Mouse (Mus musculus) lung, postnatal 0 days (tissue): ENCODE data around the gene Gm11595. TPM values are rescaled to one million over a fixed set of nuclear protein-coding genes. Genes with fewer than 3 reads are reported as not detected.
A peak's percentile ranks its signal among the peaks of the same experiment; 100 is the strongest.

Experiments used
- ATAC-seq: fragments of 200-750 bp; cut with Nextera tagmentation; 2 replicates; pipeline ENCODE4 v1.8.0; 2017; ENCODE audit warnings: moderate library complexity
- DNase-seq: peaks from one replicate; pipeline ENCODE4 v3.0.0-alpha.2; 2016; ENCODE audit warnings: low spot score
- H3K27ac ChIP-seq: fragments of 300-500 bp; sonication (generic); 2 replicates; pipeline ENCODE4 v1.5.1; 2014; ENCODE audit warnings: antibody characterized with exemption, mild to moderate bottlenecking, low read length, mixed read lengths
- H3K27me3 ChIP-seq: fragments of 300-500 bp; sonication (generic); replicated peaks from 2 replicates; pipeline ENCODE4 v1.6.1; 2014; ENCODE audit warnings: low read length, mixed read lengths; ENCODE audit not compliant: insufficient read depth
- H3K36me3 ChIP-seq: fragments of 300-500 bp; sonication (generic); 2 replicates; pipeline ENCODE4 v1.6.1; 2014; ENCODE audit warnings: low read length, mixed read lengths; ENCODE audit not compliant: insufficient read depth
- H3K4me1 ChIP-seq: fragments of 300-500 bp; sonication (generic); 2 replicates; pipeline ENCODE4 v1.6.1; 2014; ENCODE audit warnings: antibody characterized with exemption, low read depth, low read length, mixed read lengths; ENCODE audit not compliant: insufficient read depth
- H3K4me2 ChIP-seq: fragments of 300-500 bp; sonication (generic); replicated peaks from 2 replicates; pipeline ENCODE4 v1.6.1; 2014; ENCODE audit warnings: low read depth, mild to moderate bottlenecking, low read length, moderate library complexity, mixed read lengths
- H3K4me3 ChIP-seq: fragments of 300-500 bp; sonication (generic); 2 replicates; pipeline ENCODE4 v1.5.1; 2014; ENCODE audit warnings: low read depth, low read length
- H3K9ac ChIP-seq: fragments of 300-500 bp; sonication (generic); replicated peaks from 2 replicates; pipeline ENCODE4 v1.6.1; 2014; ENCODE audit warnings: low read depth, mild to moderate bottlenecking
- H3K9me3 ChIP-seq: fragments of 300-500 bp; sonication (generic); 2 replicates; pipeline ENCODE4 v1.6.1; 2016; ENCODE audit warnings: low read length, mixed read lengths
- CTCF ChIP-seq: IDR thresholded peaks from 2 replicates; pipeline ENCODE4 v1.5.1; 2016; ENCODE audit warnings: antibody characterized with exemption, mild to moderate bottlenecking
- EP300 ChIP-seq: IDR thresholded peaks from 2 replicates; pipeline ENCODE4 v1.6.1; 2016; ENCODE audit warnings: antibody characterized with exemption, mild to moderate bottlenecking, control low read depth
- WGBS: fragments of 180-500 bp; shearing (Covaris S2); extraction: QIAGEN DNeasy Blood & Tissue Kit; methylation state at CpG from one replicate; pipeline ENCODE4 v1.1.7; 2014; 5-methylcytosine and 5-hydroxymethylcytosine counted together
- polyA plus RNA-seq: library from polyadenylated mRNA; unstranded; fragments of >200 nt; fragmentation: Nextera tagmentation; extraction: Ambion mirVana; gene quantifications from 2 replicates; pipeline ENCODE4 v1.2.1, GENCODE M21; 2015

Gm11595 gene
- polyA plus RNA-seq, 1 experiment from 2014 or later = not detected

- WGBS = 90% methylated on average over 2 of the region's 2 CpGs
- Histone ChIP-seq H3K4me2 (no peak within 1 kb of the TSS), H3K27me3 (no peaks in the 10 kb centered on the region), H3K4me3 (no peak within 1 kb of the TSS), H3K27ac (no peak within 1 kb of the TSS), H3K4me1 (no peaks in the 10 kb centered on the region), H3K9me3 (no peaks in the 10 kb centered on the region), H3K36me3 (no peaks in the 10 kb centered on the region), H3K9ac (no peak within 1 kb of the TSS)
- DNase-seq (no peak), ATAC-seq (no peak)
- TF ChIP-seq EP300 = no peak
- TF ChIP-seq CTCF = no peak
Observed at GRCm38 (mm10) chr11:99780604-99781003, 7.9 kb upstream of the Gm11595 start, which contains the start of gene Krtap4-8. Gene Krtap4-8, minus strand, starts transcription at chr11:99780704.

GRCm38 (mm10) chr11:99778401-99778800 is 5.7 kb upstream of the Gm11595 start:
- WGBS = 66% methylated on average over 7 of the region's 7 CpGs
- ATAC-seq (no peak), DNase-seq (no peak)
- Histone ChIP-seq H3K36me3 (no peaks in the 10 kb centered on the region), H3K4me2 (no peak overlapping the region), H3K27me3 (no peaks in the 10 kb centered on the region), H3K9ac (no peak overlapping the region), H3K4me3 (no peak overlapping the region), H3K27ac (no peak overlapping the region), H3K4me1 (no peaks in the 10 kb centered on the region), H3K9me3 (no peaks in the 10 kb centered on the region)
- TF ChIP-seq EP300 (no peak), CTCF (no peak)

DNA sequence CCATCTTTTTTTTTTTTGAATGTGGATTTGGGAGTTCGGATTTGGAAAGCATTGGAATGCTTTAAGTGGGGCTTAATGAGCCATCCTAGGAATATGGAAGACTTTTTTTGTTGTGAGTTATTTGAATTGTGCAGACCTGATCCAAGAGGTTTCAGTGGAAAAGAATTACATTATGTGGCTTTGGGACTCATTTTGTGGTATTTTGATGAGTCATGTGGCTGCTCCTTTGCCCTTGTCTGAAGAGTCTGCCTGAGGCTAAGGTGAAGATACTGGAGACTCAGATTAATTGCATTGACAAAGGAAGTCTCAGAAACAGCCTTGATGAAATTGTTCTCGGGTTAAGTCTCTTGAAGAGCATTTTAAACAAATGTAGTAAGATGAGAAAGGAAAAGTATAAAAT is 4.3 kb downstream of the Gm11595 start:
- TF ChIP-seq CTCF (no peak), EP300 (no peak)
- H3K4me2 ChIP-seq = no peak overlapping the region
- H3K9ac ChIP-seq = no peak overlapping the region
- H3K36me3 ChIP-seq = no peaks in the 10 kb centered on the region
- no peak for DNase-seq
- no peak overlapping the region for H3K27ac ChIP-seq
- H3K27me3 ChIP-seq = no peaks in the 10 kb centered on the region
- ATAC-seq = no peak
- 55% methylated on average over 2 of the region's 2 CpGs for WGBS
- H3K4me1 ChIP-seq = no peaks in the 10 kb centered on the region
- no peak overlapping the region for H3K4me3 ChIP-seq
- no peaks in the 10 kb centered on the region for H3K9me3 ChIP-seq

- DNase-seq (no peak), ATAC-seq (no peak)
- H3K4me1 ChIP-seq = no peaks in the 10 kb centered on the region
- no peaks in the 10 kb centered on the region for H3K9me3 ChIP-seq
- no peak overlapping the region for H3K4me2 ChIP-seq
- no peak overlapping the region for H3K9ac ChIP-seq
- no peaks in the 10 kb centered on the region for H3K27me3 ChIP-seq
- 95% methylated on average over 1 of the region's 1 CpGs for WGBS
- H3K27ac ChIP-seq = no peak overlapping the region
- H3K36me3 ChIP-seq = no peaks in the 10 kb centered on the region
- TF ChIP-seq CTCF (no peak), EP300 (no peak)
- no peak overlapping the region for H3K4me3 ChIP-seq
Observed at GRCm38 (mm10) chr11:99758877-99759276, 13.8 kb downstream of the Gm11595 start.

DNA sequence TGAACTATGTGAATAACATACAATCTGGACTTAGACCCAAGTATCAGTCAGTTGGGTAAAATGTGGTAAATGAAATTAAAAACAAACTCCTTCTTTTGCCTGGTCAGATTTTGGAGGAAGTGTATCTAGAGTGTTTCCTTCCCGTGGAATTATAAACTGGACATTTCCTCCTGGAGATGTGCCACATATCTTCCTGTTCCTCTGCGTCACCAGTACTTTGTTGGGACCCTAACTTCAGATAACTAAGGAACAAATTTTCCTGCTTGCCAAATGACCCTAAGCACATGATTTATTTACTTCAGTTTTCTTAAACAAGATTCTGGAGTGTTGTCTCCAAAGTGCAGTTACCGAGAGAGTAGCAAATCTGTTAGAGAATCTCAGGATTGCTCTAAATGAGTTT is 28.7 kb downstream of the Gm11595 start:
- Histone ChIP-seq H3K4me1 (no peaks in the 10 kb centered on the region), H3K4me3 (no peak overlapping the region), H3K27me3 (no peaks in the 10 kb centered on the region), H3K36me3 (no peaks in the 10 kb centered on the region), H3K4me2 (no peak overlapping the region), H3K27ac (no peak overlapping the region), H3K9ac (no peak overlapping the region), H3K9me3 (no peaks in the 10 kb centered on the region)
- DNase-seq (peak; percentile 46), ATAC-seq (no peak; the same call in 1 of the 2 replicates)
- TF ChIP-seq EP300 = peak; percentile 95
- no peak for TF ChIP-seq CTCF
- WGBS = 38% methylated on average over 3 of the region's 3 CpGs

GRCm38 (mm10) chr11:99734190-99734589 is 38.5 kb downstream of the Gm11595 start, which contains the start of gene Gm14180:
Gene Gm14180, minus strand, starts transcription at chr11:99734290.
- DNase-seq = no peak
- H3K4me2 ChIP-seq = no peak within 1 kb of the TSS
- no peak within 1 kb of the TSS for H3K27ac ChIP-seq
- TF ChIP-seq EP300 (no peak), CTCF (no peak)
- H3K9ac ChIP-seq = no peak within 1 kb of the TSS
- H3K4me1 ChIP-seq = no peaks in the 10 kb centered on the region
- H3K4me3 ChIP-seq = no peak within 1 kb of the TSS
- ATAC-seq = no peak
- H3K27me3 ChIP-seq = no peaks in the 10 kb centered on the region
- no peaks in the 10 kb centered on the region for H3K9me3 ChIP-seq
- 54% methylated on average over 2 of the region's 2 CpGs for WGBS
- H3K36me3 ChIP-seq = no peaks in the 10 kb centered on the region

- Histone ChIP-seq H3K4me3 (no peak overlapping the region), H3K9ac (no peak overlapping the region), H3K4me2 (no peak overlapping the region), H3K9me3 (no peaks in the 10 kb centered on the region), H3K4me1 (no peaks in the 10 kb centered on the region), H3K27ac (no peak overlapping the region), H3K27me3 (no peaks in the 10 kb centered on the region), H3K36me3 (no peaks in the 10 kb centered on the region)
- no peak for ATAC-seq
- TF ChIP-seq EP300 (no peak), CTCF (no peak)
- DNase-seq = no peak
- WGBS = 66% methylated on average over 2 of the region's 2 CpGs
Observed at GRCm38 (mm10) chr11:99724061-99724460, 48.7 kb downstream of the Gm11595 start.

Other genes with a start within 250 kb of the Gm11595 start
- not detected in 2 replicates for gene Krt40, start 229.8 kb downstream of the Gm11595 start, polyA plus RNA-seq
- gene Krtap3-3, start 222.0 kb downstream of the Gm11595 start, polyA plus RNA-seq = not detected in 2 replicates
- gene Krtap3-2, start 216.1 kb downstream of the Gm11595 start, polyA plus RNA-seq = not detected in 2 replicates
- gene Gm11939, start 213.4 kb downstream of the Gm11595 start, polyA plus RNA-seq = not detected in 2 replicates
- gene Krtap3-1, start 206.3 kb downstream of the Gm11595 start, polyA plus RNA-seq = not detected in 2 replicates
- 0.26 TPM in 1 of 2 replicates, not detected in the other for gene Krtap1-5, start 191.9 kb downstream of the Gm11595 start, polyA plus RNA-seq
- gene Krtap1-4, start 189.3 kb downstream of the Gm11595 start, polyA plus RNA-seq = not detected in 2 replicates
- gene Krtap1-3, start 181.6 kb downstream of the Gm11595 start, polyA plus RNA-seq = not detected in 2 replicates
- not detected in 2 replicates for gene Krtap9-3, start 174.8 kb downstream of the Gm11595 start, polyA plus RNA-seq
- gene Gm11938, start 169.6 kb downstream of the Gm11595 start, polyA plus RNA-seq = not detected in 2 replicates
- not detected in 2 replicates for gene Gm11937, start 162.7 kb downstream of the Gm11595 start, polyA plus RNA-seq
- not detected in 2 replicates for gene Krtap2-4, start 158.1 kb downstream of the Gm11595 start, polyA plus RNA-seq
- gene Gm11562, start 152.5 kb downstream of the Gm11595 start, polyA plus RNA-seq = not detected in 2 replicates
- not detected in 2 replicates for gene Krtap4-1, start 144.7 kb downstream of the Gm11595 start, polyA plus RNA-seq
- not detected in 2 replicates for gene Krtap4-2, start 137.8 kb downstream of the Gm11595 start, polyA plus RNA-seq
- gene Krtap4-7, start 128.8 kb downstream of the Gm11595 start, polyA plus RNA-seq = not detected in 2 replicates
- not detected in 2 replicates for gene Gm11555, start 122.7 kb downstream of the Gm11595 start, polyA plus RNA-seq
- not detected in 2 replicates for gene Gm11563, start 114.0 kb downstream of the Gm11595 start, polyA plus RNA-seq
- gene Krtap4-6, start 107.0 kb downstream of the Gm11595 start, polyA plus RNA-seq = not detected in 2 replicates
- not detected in 2 replicates for gene Gm14190, start 82.2 kb downstream of the Gm11595 start, polyA plus RNA-seq
- not detected in 2 replicates for gene Gm14180, start 38.6 kb downstream of the Gm11595 start, polyA plus RNA-seq
- gene Krtap4-8, start 7.8 kb upstream of the Gm11595 start, polyA plus RNA-seq = not detected in 2 replicates
- not detected in 2 replicates for gene Krtap4-9, start 12.3 kb upstream of the Gm11595 start, polyA plus RNA-seq
- not detected in 2 replicates for gene Gm11596, start 20.6 kb upstream of the Gm11595 start, polyA plus RNA-seq
- gene Gm11569, start 26.0 kb upstream of the Gm11595 start, polyA plus RNA-seq = not detected in 2 replicates
- gene Gm11554, start 31.5 kb upstream of the Gm11595 start, polyA plus RNA-seq = not detected in 2 replicates
- gene Krtap4-13, start 37.0 kb upstream of the Gm11595 start, polyA plus RNA-seq = not detected in 2 replicates
- not detected in 2 replicates for gene Gm11564, start 42.8 kb upstream of the Gm11595 start, polyA plus RNA-seq
- not detected in 2 replicates for gene 2300003K06Rik, start 65.2 kb upstream of the Gm11595 start, polyA plus RNA-seq
- not detected in 2 replicates for gene Krtap4-16, start 78.7 kb upstream of the Gm11595 start, polyA plus RNA-seq
- gene Gm11568, start 85.0 kb upstream of the Gm11595 start, polyA plus RNA-seq = not detected in 2 replicates
- gene Gm11559, start 91.6 kb upstream of the Gm11595 start, polyA plus RNA-seq = not detected in 2 replicates
- not detected in 2 replicates for gene Krtap9-1, start 100.5 kb upstream of the Gm11595 start, polyA plus RNA-seq
- gene Gm11567, start 106.3 kb upstream of the Gm11595 start, polyA plus RNA-seq = not detected in 2 replicates
- not detected in 2 replicates for gene Krtap31-1, start 135.0 kb upstream of the Gm11595 start, polyA plus RNA-seq
- gene Gm11565, start 141.8 kb upstream of the Gm11595 start, polyA plus RNA-seq = not detected in 2 replicates
- not detected in 2 replicates for gene Krtap31-2, start 163.4 kb upstream of the Gm11595 start, polyA plus RNA-seq
- not detected in 2 replicates for gene Krtap9-5, start 175.6 kb upstream of the Gm11595 start, polyA plus RNA-seq
- gene Krtap29-1, start 206.1 kb upstream of the Gm11595 start, polyA plus RNA-seq = not detected in 2 replicates
- gene Krtap16-1, start 213.7 kb upstream of the Gm11595 start, polyA plus RNA-seq = not detected in 2 replicates
- gene Krtap17-1, start 221.1 kb upstream of the Gm11595 start, polyA plus RNA-seq = 8.4 and 11.5 TPM in 2 replicates
- 0.17 and 0.23 TPM in 2 replicates for gene Krt33a, start 243.3 kb upstream of the Gm11595 start, polyA plus RNA-seq